Mouse (Mus musculus) kidney, postnatal 10 days (tissue): Measurements from ENCODE around the gene Slc8a1.

Source experiments
- DNase-seq: peaks from one replicate; pipeline ENCODE4 v3.0.0; 2021; ENCODE audit warnings: mixed read lengths

Slc8a1 gene

DNA sequence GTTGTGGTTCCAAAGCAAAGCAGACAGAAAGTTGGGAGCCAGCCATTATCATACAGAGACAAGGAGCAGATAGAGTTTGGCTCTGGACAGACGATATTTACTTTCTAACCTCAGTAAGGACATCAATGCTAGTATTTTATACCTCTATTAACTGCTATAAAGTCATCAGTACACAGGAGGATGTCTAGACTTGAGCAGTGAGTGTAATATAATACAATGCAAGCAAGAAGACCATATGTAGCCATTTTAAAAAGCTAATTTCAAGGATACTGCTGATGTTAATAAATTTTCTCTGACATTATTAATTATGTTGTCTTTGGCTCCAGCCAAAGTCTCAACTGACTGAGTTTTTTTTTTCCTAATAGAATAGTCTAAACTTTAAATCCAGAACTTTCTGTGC lies 402.7 kb downstream of the Slc8a1 start:
- no peak for DNase-seq
